Mouse (Mus musculus): ENCODE data around the gene Abraxas1. TPM values are rescaled to one million over a fixed set of nuclear protein-coding genes. Genes with fewer than 3 reads are reported as not detected.
A peak's percentile ranks its signal among the peaks of the same experiment; 100 is the strongest.

The Abraxas1 gene
- total RNA-seq, 1 experiment = 19.5 TPM

GRCm38 (mm10) chr5:100845848-100846598, 25.3 kb upstream of the Abraxas1 start:
- peak; percentile 48 for DNase-seq (ENCODE audit: low read depth, low spot score)
- Histone ChIP-seq H3K27ac (ENCODE audit: insufficient read depth, low read depth, low read length, poor library complexity, severe bottlenecking) (peak overlapping the region; percentile 8; the same call in 1 of the 2 replicates), H3K36me3 (ENCODE audit: control insufficient read depth, insufficient read depth, low read length, poor library complexity, severe bottlenecking) (no peaks in the 10 kb centered on the region), H3K4me3 (ENCODE audit: insufficient read depth in 1 of 2, low read depth in 1 of 2, low read length in 2 of 2, poor library complexity in 1 of 2, severe bottlenecking in 1 of 2) (peak overlapping the region; percentile 67 to 72), H3K9me3 (ENCODE audit: control insufficient read depth, insufficient read depth, low read depth, low read length) (no peaks in the 10 kb centered on the region), H3K4me1 (ENCODE audit: control insufficient read depth in 2 of 2, insufficient read depth in 2 of 2, low read length in 2 of 2, poor library complexity in 1 of 2) (0 out of 4 replicates have a peak, but pooled peaks cover 0 to 2% of the 10 kb centered on the region in 2 experiments), H3K9ac (ENCODE audit: insufficient read depth, low read depth, low read length, poor library complexity, severe bottlenecking) (peak overlapping the region; percentile 40)
- TF ChIP-seq HCFC1 (IDR thresholded peaks at IDR 0.05; ENCODE audit: borderline replicate concordance, insufficient read depth, low read length) (no peak), ZNF384 (IDR thresholded peaks at IDR 0.05; ENCODE audit: low read depth, low read length) (no peak), MAFK (IDR thresholded peaks at IDR 0.05; ENCODE audit: insufficient read depth, low read depth, low read length) (no peak), ZC3H11A (IDR thresholded peaks at IDR 0.05; ENCODE audit: borderline replicate concordance, low read depth, low read length) (no peak), CHD2 (IDR thresholded peaks at IDR 0.05; ENCODE audit: low read depth, low read length) (no peak)
- in situ Hi-C loops (cut with MboI; ENCODE audit: low sequenced_read_pairs in 2 of 2, unreplicated experiment in 2 of 2) = loop anchor here in 1 of 2 experiments (25.0 kb wide), 1 partner anchor 816 kb away; the partner anchor contains the start of gene Nkx6-1

DNA sequence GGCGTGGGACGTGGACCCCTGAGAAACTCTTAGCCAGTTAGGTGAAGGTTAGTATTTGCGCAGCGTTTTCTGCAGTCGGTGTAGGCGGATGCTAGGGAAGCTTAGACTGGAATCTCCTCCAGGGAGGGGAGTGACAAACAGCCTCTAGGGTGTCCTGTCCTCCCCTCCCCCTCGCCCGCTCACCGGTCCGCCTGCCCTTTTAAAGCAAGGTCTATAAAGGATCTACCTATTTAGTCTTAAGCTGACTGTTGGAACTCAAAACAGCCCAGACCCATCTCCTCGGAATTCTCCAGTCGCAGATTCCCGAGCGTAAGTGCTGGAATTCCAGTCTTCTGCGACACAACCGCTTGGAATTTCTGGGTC, 24.7 kb upstream of the Abraxas1 start, which contains the start of gene Gpat3:
Gpat3 (plus strand) TSS at position 229 of the 363 bp plus-strand sequence.
- H3K9me3 ChIP-seq (ENCODE audit: control insufficient read depth, insufficient read depth, low read depth, low read length) = no peaks in the 10 kb centered on the region
- H3K27ac ChIP-seq (ENCODE audit: insufficient read depth, low read depth, low read length, poor library complexity, severe bottlenecking) = peak within 1 kb of the TSS; percentile 8; the same call in 1 of the 2 replicates
- H3K9ac ChIP-seq (ENCODE audit: insufficient read depth, low read depth, low read length, poor library complexity, severe bottlenecking) = peak within 1 kb of the TSS; percentile 40
- TF ChIP-seq MAFK (IDR thresholded peaks at IDR 0.05; ENCODE audit: insufficient read depth, low read depth, low read length) = no peak
- no peak for TF ChIP-seq HCFC1 (IDR thresholded peaks at IDR 0.05; ENCODE audit: borderline replicate concordance, insufficient read depth, low read length)
- TF ChIP-seq ZC3H11A (IDR thresholded peaks at IDR 0.05; ENCODE audit: borderline replicate concordance, low read depth, low read length) = no peak
- TF ChIP-seq CHD2 (IDR thresholded peaks at IDR 0.05; ENCODE audit: low read depth, low read length) = no peak
- no peak for TF ChIP-seq ZNF384 (IDR thresholded peaks at IDR 0.05; ENCODE audit: low read depth, low read length)
- H3K4me3 ChIP-seq (ENCODE audit: insufficient read depth in 1 of 2, low read depth in 1 of 2, low read length in 2 of 2, poor library complexity in 1 of 2, severe bottlenecking in 1 of 2) = peak within 1 kb of the TSS; percentile 67 to 72
- no peaks in the 10 kb centered on the region for H3K36me3 ChIP-seq (ENCODE audit: control insufficient read depth, insufficient read depth, low read length, poor library complexity, severe bottlenecking)
- DNase-seq (ENCODE audit: low read depth, low spot score) = peak; percentile 37
- in situ Hi-C loops (cut with MboI; ENCODE audit: low sequenced_read_pairs in 2 of 2, unreplicated experiment in 2 of 2) = loop anchor here in 1 of 2 experiments (25.0 kb wide), 1 partner anchor 817 kb away; the partner anchor contains the start of gene Nkx6-1
- 0 out of 4 replicates have a peak, but pooled peaks cover 0 to 2% of the 10 kb centered on the region in 2 experiments for H3K4me1 ChIP-seq (ENCODE audit: control insufficient read depth in 2 of 2, insufficient read depth in 2 of 2, low read length in 2 of 2, poor library complexity in 1 of 2)

DNA sequence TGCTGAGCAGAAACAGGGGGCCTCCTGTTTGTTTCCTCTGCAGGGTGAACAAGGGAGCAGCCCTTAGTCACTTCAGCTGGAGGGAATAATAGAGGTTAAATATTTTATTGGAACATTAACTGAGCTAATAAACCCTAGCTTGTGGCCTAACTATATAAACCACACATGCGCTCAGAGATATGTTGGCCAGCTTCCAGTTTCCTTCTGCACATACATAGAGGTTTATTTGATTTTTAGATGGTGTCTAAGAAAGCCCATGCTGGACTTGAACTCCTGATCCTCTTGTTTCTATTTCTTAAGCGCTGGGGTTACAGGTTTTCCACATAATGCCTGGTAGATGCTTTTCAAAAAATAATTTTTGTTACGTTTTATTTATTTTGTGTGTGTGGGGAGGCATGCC, 23.7 kb upstream of the Abraxas1 start:
- H3K27ac ChIP-seq (ENCODE audit: insufficient read depth, low read depth, low read length, poor library complexity, severe bottlenecking) = no peak overlapping the region
- in situ Hi-C loops (cut with MboI; ENCODE audit: low sequenced_read_pairs in 2 of 2, unreplicated experiment in 2 of 2) = loop anchor here in 1 of 2 experiments (25.0 kb wide), 1 partner anchor 818 kb away; the partner anchor contains the start of gene Nkx6-1
- no peak for DNase-seq (ENCODE audit: low read depth, low spot score)
- H3K9ac ChIP-seq (ENCODE audit: insufficient read depth, low read depth, low read length, poor library complexity, severe bottlenecking) = no peak overlapping the region
- 0 out of 4 replicates have a peak, but pooled peaks cover 0 to 2% of the 10 kb centered on the region in 2 experiments for H3K4me1 ChIP-seq (ENCODE audit: control insufficient read depth in 2 of 2, insufficient read depth in 2 of 2, low read length in 2 of 2, poor library complexity in 1 of 2)
- H3K4me3 ChIP-seq (ENCODE audit: insufficient read depth in 1 of 2, low read depth in 1 of 2, low read length in 2 of 2, poor library complexity in 1 of 2, severe bottlenecking in 1 of 2) = no peak overlapping the region
- H3K36me3 ChIP-seq (ENCODE audit: control insufficient read depth, insufficient read depth, low read length, poor library complexity, severe bottlenecking) = no peaks in the 10 kb centered on the region
- no peak for TF ChIP-seq HCFC1 (IDR thresholded peaks at IDR 0.05; ENCODE audit: borderline replicate concordance, insufficient read depth, low read length)
- TF ChIP-seq CHD2 (IDR thresholded peaks at IDR 0.05; ENCODE audit: low read depth, low read length) = no peak
- no peak for TF ChIP-seq MAFK (IDR thresholded peaks at IDR 0.05; ENCODE audit: insufficient read depth, low read depth, low read length)
- TF ChIP-seq ZC3H11A (IDR thresholded peaks at IDR 0.05; ENCODE audit: borderline replicate concordance, low read depth, low read length) = no peak
- TF ChIP-seq ZNF384 (IDR thresholded peaks at IDR 0.05; ENCODE audit: low read depth, low read length) = no peak
- H3K9me3 ChIP-seq (ENCODE audit: control insufficient read depth, insufficient read depth, low read depth, low read length) = no peaks in the 10 kb centered on the region

- TF ChIP-seq ZC3H11A (IDR thresholded peaks at IDR 0.05; ENCODE audit: borderline replicate concordance, low read depth, low read length) (no peak), ZNF384 (IDR thresholded peaks at IDR 0.05; ENCODE audit: low read depth, low read length) (no peak), CHD2 (IDR thresholded peaks at IDR 0.05; ENCODE audit: low read depth, low read length) (no peak), MAFK (IDR thresholded peaks at IDR 0.05; ENCODE audit: insufficient read depth, low read depth, low read length) (no peak), HCFC1 (IDR thresholded peaks at IDR 0.05; ENCODE audit: borderline replicate concordance, insufficient read depth, low read length) (no peak)
- DNase-seq (ENCODE audit: low read depth, low spot score) = no peak
These were observed 17.1 kb upstream of the Abraxas1 start for GRCm38 (mm10) chr5:100837907-100838306.

More at GRCm38 (mm10) chr5:100837907-100838306, 17.1 kb upstream of the Abraxas1 start:
- Histone ChIP-seq H3K4me3 (ENCODE audit: insufficient read depth in 1 of 2, low read depth in 1 of 2, low read length in 2 of 2, poor library complexity in 1 of 2, severe bottlenecking in 1 of 2) (no peak overlapping the region), H3K36me3 (ENCODE audit: control insufficient read depth, insufficient read depth, low read length, poor library complexity, severe bottlenecking) (no peaks in the 10 kb centered on the region), H3K4me1 (ENCODE audit: control insufficient read depth in 2 of 2, insufficient read depth in 2 of 2, low read length in 2 of 2, poor library complexity in 1 of 2) (0 out of 4 replicates have a peak, but pooled peaks cover 2% of the 10 kb centered on the region in 2 experiments), H3K9me3 (ENCODE audit: control insufficient read depth, insufficient read depth, low read depth, low read length) (no peaks in the 10 kb centered on the region), H3K27ac (ENCODE audit: insufficient read depth, low read depth, low read length, poor library complexity, severe bottlenecking) (no peak overlapping the region), H3K9ac (ENCODE audit: insufficient read depth, low read depth, low read length, poor library complexity, severe bottlenecking) (no peak overlapping the region)
- in situ Hi-C loops (cut with MboI; ENCODE audit: low sequenced_read_pairs in 2 of 2, unreplicated experiment in 2 of 2) = loop anchor here in 1 of 2 experiments (25.0 kb wide), 1 partner anchor 824 kb away; the partner anchor contains the start of gene Nkx6-1

Data from ES-E14 (cell line).